Mouse (Mus musculus) right cerebral cortex, postnatal 10 days (tissue): ENCODE measurements around the gene Bnip1.
A peak's percentile ranks its signal among the peaks of the same experiment; 100 is the strongest.

ENCODE experiments used
- DNase-seq, 2 experiments: peaks; one replicate each; pipeline ENCODE4 v3.0.0; 2021; ENCODE audit warnings: low spot score in 2 of 2

Gene Bnip1

DNA sequence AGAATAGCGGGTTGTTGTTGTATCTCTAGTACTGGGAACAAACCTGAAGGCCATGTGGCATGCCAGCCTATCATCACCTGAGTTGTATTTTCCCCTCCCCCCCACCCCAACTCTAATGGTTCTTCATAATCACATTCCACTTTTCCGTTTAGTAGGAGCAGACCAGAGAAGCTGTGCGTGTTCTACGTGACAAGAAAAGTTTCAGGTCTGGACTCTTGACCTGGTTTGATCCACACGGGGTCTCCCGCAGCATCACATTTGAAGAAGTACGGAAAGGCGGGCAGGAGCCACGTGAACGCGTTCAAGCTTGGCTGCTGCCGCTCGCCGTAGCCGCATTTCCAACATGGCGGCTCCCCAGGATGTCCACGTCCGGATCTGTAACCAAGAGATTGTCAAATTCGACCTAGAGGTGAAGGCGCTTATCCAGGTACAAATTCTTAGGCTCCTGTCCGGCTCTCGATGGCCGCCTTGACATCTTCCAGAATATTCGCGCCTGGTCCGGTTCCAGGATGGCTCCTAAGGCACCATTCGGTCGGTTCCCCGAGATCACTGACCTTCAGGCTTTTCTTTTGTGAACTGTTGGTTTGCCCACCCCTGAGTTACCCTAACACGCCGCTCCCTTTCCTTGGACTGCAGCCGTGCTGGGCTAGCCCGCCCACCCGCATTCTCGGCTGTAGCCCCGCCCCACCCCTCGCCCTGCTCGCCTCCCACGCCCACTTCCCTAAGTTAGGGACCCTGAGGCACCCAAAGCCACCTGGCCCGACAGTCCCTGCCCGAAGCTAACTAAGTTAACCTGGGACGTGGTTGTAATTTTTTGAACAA lies at the start of gene Bnip1:
Gene Bnip1 (plus strand): TSS at position 317 of the 822 bp plus-strand sequence.
- DNase-seq = peak; percentile 89 to 91

GRCm38 (mm10) chr17:26742581-26742980 lies 38.3 kb upstream of the Bnip1 start:
- no peak for DNase-seq

- DNase-seq = no peak
These were observed 37.6 kb upstream of the Bnip1 start for GRCm38 (mm10) chr17:26743294-26743693.

DNA sequence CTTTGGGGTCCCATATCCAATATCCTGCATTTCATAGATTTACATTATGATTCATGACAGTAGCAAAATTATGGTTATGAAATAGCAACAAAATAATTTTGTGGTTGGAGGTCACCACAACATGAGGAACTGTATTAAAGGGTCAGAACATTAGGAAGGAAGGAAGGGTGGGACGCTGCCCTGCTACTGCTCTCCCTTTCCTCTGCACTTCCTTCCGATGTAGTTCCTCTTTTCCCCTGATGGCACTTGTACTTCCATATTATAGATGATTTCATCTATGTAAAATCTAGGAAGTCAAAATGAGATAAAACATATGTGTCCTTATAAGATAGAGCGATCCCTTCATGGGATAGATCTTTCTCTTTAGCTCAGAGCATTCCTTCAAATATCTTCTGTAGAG lies 30.9 kb upstream of the Bnip1 start:
- DNase-seq = no peak

DNA sequence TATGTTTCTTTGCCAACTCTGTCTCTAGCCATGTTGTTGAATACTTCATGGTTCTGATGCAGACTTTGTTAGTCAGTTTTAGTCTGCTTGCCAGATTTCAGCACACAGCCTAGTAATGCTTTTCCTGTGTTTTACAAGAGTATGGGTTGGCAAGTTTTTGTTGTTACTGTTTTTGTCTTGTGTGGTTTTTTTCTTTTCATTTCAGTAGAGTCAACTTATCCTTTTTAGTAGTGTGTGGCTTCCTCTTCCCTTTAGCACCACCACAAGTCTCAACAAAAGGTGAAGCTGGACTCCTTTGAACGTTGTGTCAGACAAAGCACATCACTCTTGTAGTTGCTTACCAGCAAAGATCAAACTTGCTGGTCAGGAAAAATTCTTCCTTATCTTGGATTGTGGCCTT lies 28.6 kb upstream of the Bnip1 start:
- no peak for DNase-seq

GRCm38 (mm10) chr17:26753476-26753875 lies 27.4 kb upstream of the Bnip1 start:
- no peak for DNase-seq

DNA sequence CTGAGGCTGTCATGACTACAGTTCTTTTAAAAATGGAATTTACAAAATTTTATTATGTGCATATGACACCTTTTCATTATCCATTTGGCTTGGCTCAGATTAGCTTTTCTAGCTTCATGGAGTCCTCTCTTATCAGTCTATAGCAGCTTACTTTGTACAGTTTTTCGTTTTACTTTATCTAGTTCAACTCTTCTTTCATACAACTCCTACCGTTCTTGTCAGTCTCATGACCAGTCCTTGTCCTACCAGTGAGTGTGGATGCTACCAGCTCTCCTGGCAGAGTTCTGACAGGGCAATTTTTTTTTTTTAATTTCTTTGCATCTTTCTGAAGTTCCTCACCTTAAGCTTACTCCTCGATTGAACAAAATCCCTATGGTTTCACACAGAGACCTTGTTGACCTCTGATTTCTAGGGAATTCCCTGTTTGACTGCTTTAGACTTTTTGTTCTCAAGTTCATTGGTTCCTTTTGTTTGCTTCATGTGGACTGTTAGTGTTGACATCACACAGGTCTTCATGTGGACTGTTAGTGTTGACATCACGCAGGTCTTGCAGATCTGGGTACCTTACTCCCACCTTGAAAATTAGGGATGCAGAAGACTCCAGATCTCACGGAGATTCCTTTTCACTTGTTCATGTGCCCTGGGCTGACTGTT lies 13.6 kb upstream of the Bnip1 start:
- DNase-seq = no peak

- no peak for DNase-seq
These were observed 13.1 kb upstream of the Bnip1 start for GRCm38 (mm10) chr17:26767754-26768124.

DNA sequence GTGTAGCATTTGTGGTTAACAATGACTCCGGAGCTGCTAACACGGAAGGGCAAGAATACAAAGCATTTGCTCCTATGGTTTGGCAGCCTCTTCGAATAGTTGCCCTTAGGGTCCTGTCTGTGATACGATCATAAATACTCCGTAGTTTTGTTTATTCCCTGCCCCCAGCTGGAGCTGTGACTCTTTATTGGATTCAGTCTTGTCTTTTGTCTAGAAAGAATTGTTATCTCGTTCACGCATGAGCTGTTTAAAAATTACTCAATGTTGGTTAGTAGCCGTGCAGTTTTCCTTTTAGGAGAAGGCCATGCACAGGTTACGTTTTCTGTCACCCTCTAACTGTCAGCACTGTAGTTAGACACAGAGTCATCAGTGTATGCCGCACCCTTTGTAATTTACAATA lies 4.7 kb upstream of the Bnip1 start:
- no peak for DNase-seq

DNA sequence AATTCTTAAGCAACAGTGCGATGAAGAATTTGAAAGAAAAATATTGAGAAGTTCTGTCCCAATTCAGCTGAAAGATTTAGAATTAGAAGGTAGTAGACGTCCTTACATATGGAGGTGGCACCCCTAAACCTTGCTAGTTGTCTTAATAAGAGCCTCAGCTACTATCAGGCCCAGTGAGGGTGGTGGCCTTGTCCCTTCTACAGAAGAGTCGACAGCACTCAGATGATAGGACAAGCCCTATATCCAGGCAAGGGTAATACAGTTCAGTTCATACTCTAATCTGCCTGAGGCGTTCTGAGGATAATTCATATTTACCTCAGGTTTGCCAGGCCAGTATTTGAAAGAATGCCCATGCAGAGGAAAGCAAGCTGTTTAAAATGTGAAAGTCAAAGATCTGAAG lies 2.9 kb upstream of the Bnip1 start:
- DNase-seq = no peak

GRCm38 (mm10) chr17:26778430-26779100 lies 2.3 kb upstream of the Bnip1 start:
- DNase-seq = no peak

- DNase-seq = no peak
These were observed 1.4 kb upstream of the Bnip1 start for GRCm38 (mm10) chr17:26779471-26779870.

DNA sequence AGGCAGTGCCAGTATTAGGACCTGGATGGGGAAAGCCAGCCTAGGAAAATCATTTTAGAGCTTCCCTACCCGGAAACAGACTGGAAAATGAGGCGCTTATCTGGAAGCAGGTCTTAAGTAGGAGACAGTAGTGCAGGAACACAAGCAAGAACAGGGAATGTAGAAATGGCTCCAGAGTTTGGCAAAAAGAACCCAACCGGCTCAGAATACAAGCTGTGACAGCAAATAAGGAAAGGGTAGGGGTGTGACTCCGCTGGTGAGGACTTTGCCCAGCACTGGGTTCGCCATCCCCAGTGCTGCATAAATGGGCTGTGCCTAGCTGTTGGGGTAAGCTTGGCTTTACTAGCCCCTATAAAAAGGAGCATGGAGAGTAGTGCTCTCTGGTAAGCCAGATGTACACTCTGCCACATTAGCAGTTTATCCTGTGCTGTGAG lies 761 bp downstream of the Bnip1 start:
- DNase-seq = no peak

- DNase-seq = no peak
These were observed 3.7 kb downstream of the Bnip1 start for GRCm38 (mm10) chr17:26784525-26784924.

- DNase-seq = no peak
These were observed 5.7 kb downstream of the Bnip1 start for GRCm38 (mm10) chr17:26786586-26786985.

DNA sequence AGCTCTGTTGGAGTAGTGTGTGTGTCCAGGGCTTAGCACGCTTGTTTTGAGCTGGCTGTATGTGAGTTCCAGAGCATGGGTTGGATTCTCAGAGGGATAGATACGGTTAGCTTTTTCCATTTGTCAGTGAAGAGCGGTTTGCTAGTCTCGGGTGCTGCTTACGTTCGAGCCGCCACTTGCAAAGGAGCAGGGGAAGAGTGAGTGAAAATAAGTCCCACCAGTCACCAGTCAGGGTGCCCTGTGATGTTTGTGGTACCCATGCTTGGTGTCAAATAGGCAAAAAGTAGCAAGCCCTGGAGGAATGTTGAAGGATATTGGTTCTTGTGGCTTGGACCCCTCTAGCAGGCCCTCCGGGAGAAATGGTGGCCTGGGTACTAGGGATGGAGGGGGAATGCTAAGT lies 8.1 kb downstream of the Bnip1 start:
- DNase-seq = no peak

DNA sequence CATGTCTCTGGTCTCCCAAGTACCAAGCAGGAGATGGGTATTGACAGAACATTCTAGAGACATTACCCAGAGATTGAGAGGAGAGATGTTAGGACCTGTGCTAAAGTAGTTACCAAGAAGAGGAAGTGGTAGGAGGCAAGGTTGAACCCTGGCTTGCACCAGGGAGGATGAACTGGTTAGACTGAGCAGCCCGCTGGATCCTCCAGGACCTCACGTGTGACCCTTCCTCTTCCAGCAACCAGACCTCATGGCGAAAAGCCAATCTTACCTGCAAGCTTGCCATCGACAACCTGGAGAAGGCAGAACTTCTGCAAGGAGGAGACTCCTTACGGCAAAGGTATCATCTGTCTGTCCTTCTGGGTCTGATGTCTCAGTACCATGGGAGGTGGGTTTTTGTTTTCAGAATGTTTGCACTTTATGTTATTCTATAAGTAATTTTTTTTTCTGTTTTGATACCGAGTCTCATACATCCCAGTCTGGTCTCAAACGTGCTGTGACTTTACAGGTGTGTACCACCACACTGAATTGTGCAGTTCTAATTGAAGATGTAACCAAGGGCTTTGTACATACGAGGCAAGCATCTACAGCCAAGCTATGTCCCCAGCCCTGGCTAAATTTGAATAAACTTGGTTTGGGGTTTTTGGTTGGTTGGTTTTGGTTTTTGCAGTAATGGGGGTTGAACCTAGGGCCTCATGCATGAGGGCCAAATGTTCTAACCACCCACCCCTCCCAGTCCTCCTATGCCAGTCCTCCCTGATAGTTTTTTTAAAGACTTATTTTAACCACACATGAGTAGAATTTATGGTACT lies 8.8 kb downstream of the Bnip1 start:
- DNase-seq = no peak

DNA sequence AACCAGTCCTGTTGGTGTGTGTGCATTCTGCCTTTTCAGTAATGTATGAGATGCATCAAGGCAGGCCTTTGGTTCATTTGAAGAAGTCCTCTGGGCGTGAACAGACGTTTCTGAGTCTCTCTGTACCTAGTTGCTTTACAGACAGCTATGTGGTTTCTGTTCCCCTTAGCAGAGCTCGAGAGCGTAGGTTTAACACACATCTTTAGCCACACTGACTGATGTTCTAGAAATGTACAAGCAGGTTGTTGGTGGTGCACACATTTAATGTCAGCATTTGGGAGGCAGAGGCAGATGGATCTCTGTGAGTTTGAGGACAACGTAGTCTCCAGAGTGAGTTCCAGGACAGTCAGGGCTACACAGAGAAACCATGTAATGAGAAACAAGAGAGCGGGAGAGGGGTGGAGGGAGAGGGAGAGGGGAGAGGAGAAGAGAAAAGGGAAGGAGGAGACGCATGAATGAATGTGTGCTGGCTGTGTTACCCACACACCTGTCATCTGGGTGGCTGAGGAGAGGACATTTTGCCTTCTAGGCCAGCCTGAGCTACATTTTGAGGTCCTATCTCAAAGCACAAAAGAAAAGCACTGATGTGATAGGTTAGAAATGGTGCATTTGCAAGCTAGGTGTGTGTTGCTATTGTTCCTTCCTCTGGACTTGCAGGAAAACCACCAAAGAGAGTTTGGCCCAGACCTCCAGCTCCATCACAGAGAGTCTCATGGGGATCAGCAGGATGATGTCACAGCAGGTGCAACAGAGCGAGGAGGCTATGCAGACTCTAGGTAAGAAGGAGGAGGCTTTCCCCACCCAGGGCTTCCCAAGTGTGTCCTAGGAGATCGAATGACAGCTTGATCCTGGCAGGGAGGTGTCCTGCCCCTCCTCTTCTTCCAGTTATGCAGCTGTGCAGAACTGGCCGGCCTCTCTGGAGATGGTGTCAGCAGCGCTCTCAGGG lies 9.7 kb downstream of the Bnip1 start:
- DNase-seq = no peak

DNA sequence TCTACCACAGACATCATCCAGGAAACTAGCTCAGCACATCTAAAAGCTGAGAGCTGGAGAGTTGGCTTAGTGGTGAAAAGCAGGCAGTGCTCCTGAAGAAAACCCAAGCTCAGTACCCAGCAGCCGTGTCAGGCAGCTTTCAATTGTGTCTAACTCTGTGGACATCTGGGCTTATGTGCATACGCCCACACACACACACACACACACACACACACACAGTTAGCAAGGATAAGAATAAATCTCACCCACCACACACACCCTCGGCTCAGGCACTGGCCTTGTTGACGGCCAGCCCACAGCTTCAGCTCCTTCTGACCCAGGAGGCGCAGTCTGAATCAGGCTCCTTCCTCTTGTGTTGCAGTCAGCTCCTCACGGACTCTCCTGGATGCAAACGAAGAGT lies 10.7 kb downstream of the Bnip1 start:
- peak in 1 of 2 experiments; percentile 41 for DNase-seq

- peak in 1 of 2 experiments; percentile 29 for DNase-seq
These were observed 11.2 kb downstream of the Bnip1 start for GRCm38 (mm10) chr17:26792096-26792495.
